Mouse (Mus musculus) CH12.LX (cell line): ENCODE measurements around the gene Rab1b. TPM values are rescaled to one million over a fixed set of nuclear protein-coding genes. Genes with fewer than 3 reads are reported as not detected.

Source experiments
- DNase-seq: peaks from one replicate; pipeline ENCODE4 v3.0.0-alpha.2; 2013; ENCODE audit errors: extremely low read depth
- H3K27ac ChIP-seq: 2 replicates; pipeline ENCODE4 v1.5.1; 2012; ENCODE audit warnings: low read depth, mild to moderate bottlenecking, control low read depth, moderate library complexity; ENCODE audit not compliant: insufficient read depth
- H3K27me3 ChIP-seq: replicated peaks from 2 replicates; pipeline ENCODE3; 2012; ENCODE audit warnings: inconsistent platforms
- H3K36me3 ChIP-seq, 2 experiments: replicated peaks in 1 of 2; 2 replicates each; pipeline versions ENCODE3 to v1.6.1; 2012; ENCODE audit warnings: inconsistent platforms in 1 of 2, low read length in 1 of 2, mild to moderate bottlenecking in 1 of 2, mixed read lengths in 1 of 2, moderate library complexity in 1 of 2; ENCODE audit not compliant: control insufficient read depth in 1 of 2, insufficient read depth in 1 of 2
- H3K4me1 ChIP-seq, 2 experiments: 2 replicates each; pipeline ENCODE4 v1.6.1; 2012; ENCODE audit warnings: inconsistent platforms in 1 of 2, moderate library complexity in 1 of 2; ENCODE audit not compliant: insufficient read depth in 2 of 2, control insufficient read depth in 1 of 2
- H3K4me2 ChIP-seq: 2 replicates; pipeline ENCODE4 v1.6.1; 2012; ENCODE audit warnings: low read depth, mild to moderate bottlenecking, control low read depth; ENCODE audit not compliant: poor library complexity, insufficient read depth, severe bottlenecking
- H3K4me3 ChIP-seq, 3 experiments: fragments of 150-350 bp in 1 of 3; sonication (generic) in 1 of 3; replicated peaks in 1 of 3; 2 replicates each; pipeline versions ENCODE3 to v1.5.1; 2011 to 2012; ENCODE audit warnings: low read depth in 2 of 3, low read length in 2 of 3, mild to moderate bottlenecking in 2 of 3, moderate library complexity in 2 of 3, control low read depth in 1 of 3, improper control_type of control experiment in 1 of 3, inconsistent platforms in 1 of 3, mixed read lengths in 1 of 3; ENCODE audit not compliant: poor library complexity in 1 of 3
- H3K79me2 ChIP-seq: replicated peaks from 2 replicates; pipeline ENCODE4 v1.6.1; 2012; ENCODE audit warnings: mild to moderate bottlenecking, moderate library complexity; ENCODE audit not compliant: control insufficient read depth, poor library complexity, insufficient read depth, severe bottlenecking; ENCODE audit errors: extremely low read depth
- H3K9ac ChIP-seq: 2 replicates; pipeline ENCODE4 v1.6.1; 2012; ENCODE audit warnings: low read depth, mild to moderate bottlenecking, control low read depth, moderate library complexity; ENCODE audit not compliant: insufficient read depth
- H3K9me3 ChIP-seq: replicated peaks from 2 replicates; pipeline ENCODE3; 2012; ENCODE audit warnings: low read length, inconsistent platforms, mixed read lengths
- CHD2 ChIP-seq: IDR thresholded peaks from 2 replicates; pipeline ENCODE4 v1.6.1; 2011; ENCODE audit warnings: low read length, improper control_type of control experiment
- E2F4 ChIP-seq: IDR thresholded peaks from 2 replicates; pipeline ENCODE4 v1.6.1; 2011; ENCODE audit warnings: low read depth, low read length, improper control_type of control experiment; ENCODE audit not compliant: insufficient replicate concordance
- ELF1 ChIP-seq: IDR thresholded peaks from 2 replicates; pipeline ENCODE4 v1.6.1; 2014; ENCODE audit warnings: low read depth, mild to moderate bottlenecking, inconsistent platforms, low read length, improper control_type of control experiment
- EP300 ChIP-seq: IDR thresholded peaks from 2 replicates; pipeline ENCODE4 v1.6.1; 2011; ENCODE audit warnings: low read length, improper control_type of control experiment
- ETS1 ChIP-seq: conservative IDR thresholded peaks from 2 replicates; pipeline ENCODE4 v1.6.1; 2012; ENCODE audit warnings: low read depth, mild to moderate bottlenecking, inconsistent platforms, low read length, improper control_type of control experiment, moderate library complexity
- GABPA ChIP-seq: IDR thresholded peaks from 2 replicates; pipeline ENCODE4 v1.6.1; 2012; ENCODE audit warnings: low read depth, low read length, improper control_type of control experiment, inconsistent platforms; ENCODE audit not compliant: insufficient replicate concordance
- KAT2A ChIP-seq: IDR thresholded peaks from 2 replicates; pipeline ENCODE4 v1.6.1; 2012; ENCODE audit warnings: low read length, improper control_type of control experiment, inconsistent platforms; ENCODE audit not compliant: insufficient replicate concordance
- MAX ChIP-seq: IDR thresholded peaks from 2 replicates; pipeline ENCODE4 v1.6.1; 2011; ENCODE audit warnings: low read length, improper control_type of control experiment
- MEF2A ChIP-seq: IDR thresholded peaks from 2 replicates; pipeline ENCODE4 v1.6.1; 2014; ENCODE audit warnings: low read depth, mild to moderate bottlenecking, inconsistent platforms, low read length, improper control_type of control experiment, borderline replicate concordance
- NELFE ChIP-seq: IDR thresholded peaks from 2 replicates; pipeline ENCODE4 v1.6.1; 2011; ENCODE audit warnings: low read depth, low read length, improper control_type of control experiment
- NRF1 ChIP-seq: IDR thresholded peaks from 2 replicates; pipeline ENCODE4 v1.6.1; 2014; ENCODE audit warnings: low read depth, mild to moderate bottlenecking, inconsistent platforms, low read length, improper control_type of control experiment, moderate library complexity
- PAX5 ChIP-seq: IDR thresholded peaks from 2 replicates; pipeline ENCODE4 v1.6.1; 2012; ENCODE audit warnings: low read length, inconsistent platforms, mixed read lengths
- POLR2AphosphoS2 ChIP-seq: IDR thresholded peaks from 2 replicates; pipeline ENCODE4 v1.6.1; 2011; ENCODE audit warnings: low read depth, low read length, improper control_type of control experiment
- RAD21 ChIP-seq: IDR thresholded peaks from 2 replicates; pipeline ENCODE4 v1.6.1; 2011; ENCODE audit warnings: low read depth, mild to moderate bottlenecking, low read length, improper control_type of control experiment, moderate library complexity
- SIN3A ChIP-seq: IDR thresholded peaks from 2 replicates; pipeline ENCODE4 v1.6.1; 2012; ENCODE audit warnings: low read length, improper control_type of control experiment, inconsistent platforms
- TBP ChIP-seq: conservative IDR thresholded peaks from 2 replicates; pipeline ENCODE4 v1.6.1; 2011; ENCODE audit warnings: low read depth, low read length, improper control_type of control experiment
- TCF12 ChIP-seq: IDR thresholded peaks from 2 replicates; pipeline ENCODE4 v1.6.1; 2014; ENCODE audit warnings: low read depth, mild to moderate bottlenecking, inconsistent platforms, low read length, improper control_type of control experiment
- UBTF ChIP-seq: IDR thresholded peaks from 2 replicates; pipeline ENCODE4 v1.6.1; 2012; ENCODE audit warnings: low read depth, mild to moderate bottlenecking, inconsistent platforms, low read length, improper control_type of control experiment, moderate library complexity
- USF1 ChIP-seq: IDR thresholded peaks from 2 replicates; pipeline ENCODE4 v1.6.1; 2014; ENCODE audit warnings: low read depth, mild to moderate bottlenecking, inconsistent platforms, low read length, improper control_type of control experiment
- ZMIZ1 ChIP-seq: IDR thresholded peaks from 2 replicates; pipeline ENCODE4 v1.6.1; 2012; ENCODE audit warnings: low read depth, mild to moderate bottlenecking, inconsistent platforms, low read length, improper control_type of control experiment
- ZNF384 ChIP-seq: IDR thresholded peaks from 2 replicates; pipeline ENCODE4 v1.6.1; 2012; ENCODE audit warnings: low read depth, low read length, improper control_type of control experiment, inconsistent platforms
- dilution Hi-C: fragments of 300-500 bp; cut with MboI; formaldehyde crosslinking; loops from 2 replicates; pipeline ENCODE4 v1.14.3; 2020; ENCODE audit warnings: low sequenced_read_pairs; ENCODE audit not compliant: extremely low pct_unique_long_range_greater_than_20kb, extremely low pct_ligation_motif_present
- in situ Hi-C: fragments of 300-500 bp; cut with MboI; formaldehyde crosslinking; loops from 3 replicates; pipeline ENCODE4 v1.14.3; 2019; ENCODE audit warnings: low sequenced_read_pairs, low pct_ligation_motif_present, low pct_unique_long_range_greater_than_20kb, mixed read lengths
- polyA plus RNA-seq: library from polyadenylated mRNA; unstranded; fragments of >175 nt; gene quantifications from 2 replicates; pipeline ENCODE4 v1.2.1, GENCODE M21; 2012; ENCODE audit warnings: low read depth; ENCODE audit not compliant: insufficient read length
- total RNA-seq, 2 experiments: library from RNA; depleted of rRNA; stranded (reverse); fragments of 300-350 nt in 1 of 2; fragments of >200 nt in 1 of 2; gene quantifications; 2 replicates each; pipeline ENCODE4 v1.2.3; 2012 to 2014

The Rab1b gene
- total and polyA plus RNA-seq, 3 experiments, result 78.4 to 88.3 (median 87.1) TPM

- no peak overlapping the region for H3K4me2 ChIP-seq
- no peak overlapping the region for H3K9ac ChIP-seq
- DNase-seq, result no peak
- no peak for TF ChIP-seq KAT2A
- TF ChIP-seq E2F4, result no peak
- no peak for TF ChIP-seq ZMIZ1
- TF ChIP-seq EP300, result no peak
- no peak for TF ChIP-seq RAD21
- no peak for TF ChIP-seq ETS1
- no peak for TF ChIP-seq TBP
- TF ChIP-seq SIN3A, result no peak
- TF ChIP-seq PAX5, result no peak
- no peak for TF ChIP-seq ZNF384
- TF ChIP-seq MEF2A, result no peak
- TF ChIP-seq ELF1, result no peak
- TF ChIP-seq POLR2AphosphoS2, result no peak
- TF ChIP-seq CHD2, result no peak
- no peak for TF ChIP-seq NELFE
- no peak for TF ChIP-seq MAX
- TF ChIP-seq UBTF, result no peak
- no peak for TF ChIP-seq GABPA
- no peak for TF ChIP-seq TCF12
- no peak for TF ChIP-seq USF1
- dilution Hi-C loops (no loop called here), in situ Hi-C loops (no loop called here)
- peaks cover 3 to 5% of the 10 kb centered on the region in 2 experiments; a peak in 2 of 4 replicates for H3K4me1 ChIP-seq
- H3K4me3 ChIP-seq, result no peak overlapping the region
- no peaks in the 10 kb centered on the region for H3K36me3 ChIP-seq
- no peaks in the 10 kb centered on the region for H3K79me2 ChIP-seq
- H3K9me3 ChIP-seq, result no peaks in the 10 kb centered on the region
- peaks cover 59% of the 10 kb centered on the region for H3K27me3 ChIP-seq
- H3K27ac ChIP-seq, result no peak overlapping the region
These were observed 15.6 kb upstream of the Rab1b start for GRCm38 (mm10) chr19:5122492-5122891.

GRCm38 (mm10) chr19:5118384-5118698 is 11.5 kb upstream of the Rab1b start, which contains the start of gene Klc2:
Gene Klc2, minus strand, starts transcription at chr19:5118560.
- Histone ChIP-seq H3K4me3 (peak within 1 kb of the TSS; percentile 69 to 87 (median 87)), H3K36me3 (peaks cover 0 to 19% of the 10 kb centered on the region in 2 experiments), H3K27ac (peak within 1 kb of the TSS; percentile 29), H3K27me3 (peaks cover 37% of the 10 kb centered on the region), H3K4me2 (peak within 1 kb of the TSS; percentile 65), H3K79me2 (no peaks in the 10 kb centered on the region), H3K9me3 (no peaks in the 10 kb centered on the region), H3K9ac (peak within 1 kb of the TSS; percentile 52), H3K4me1 (peaks cover 9 to 12% of the 10 kb centered on the region in 2 experiments)
- in situ Hi-C loops, result no loop called here
- TF ChIP-seq ELF1 (no peak), MAX (0 out of 2 replicates have a peak, but pooled peaks have one; percentile 1), NRF1 (0 out of 2 replicates have a peak, but pooled peaks have one; percentile 25), SIN3A (peak; percentile 81)
- no peak for DNase-seq
- dilution Hi-C loops, result no loop called here
